Mouse (Mus musculus) liver, postnatal 0 days (tissue): ENCODE measurements around the gene Frmd4b.

Experiments used
- CTCF ChIP-seq: sonication (generic); IDR thresholded peaks from 2 replicates; pipeline ENCODE4 v1.5.1; 2016; ENCODE audit warnings: antibody characterized with exemption, low read depth
- EP300 ChIP-seq: IDR thresholded peaks from 2 replicates; pipeline ENCODE4 v1.6.1; 2016; ENCODE audit warnings: antibody characterized with exemption, low read depth, mild to moderate bottlenecking

DNA sequence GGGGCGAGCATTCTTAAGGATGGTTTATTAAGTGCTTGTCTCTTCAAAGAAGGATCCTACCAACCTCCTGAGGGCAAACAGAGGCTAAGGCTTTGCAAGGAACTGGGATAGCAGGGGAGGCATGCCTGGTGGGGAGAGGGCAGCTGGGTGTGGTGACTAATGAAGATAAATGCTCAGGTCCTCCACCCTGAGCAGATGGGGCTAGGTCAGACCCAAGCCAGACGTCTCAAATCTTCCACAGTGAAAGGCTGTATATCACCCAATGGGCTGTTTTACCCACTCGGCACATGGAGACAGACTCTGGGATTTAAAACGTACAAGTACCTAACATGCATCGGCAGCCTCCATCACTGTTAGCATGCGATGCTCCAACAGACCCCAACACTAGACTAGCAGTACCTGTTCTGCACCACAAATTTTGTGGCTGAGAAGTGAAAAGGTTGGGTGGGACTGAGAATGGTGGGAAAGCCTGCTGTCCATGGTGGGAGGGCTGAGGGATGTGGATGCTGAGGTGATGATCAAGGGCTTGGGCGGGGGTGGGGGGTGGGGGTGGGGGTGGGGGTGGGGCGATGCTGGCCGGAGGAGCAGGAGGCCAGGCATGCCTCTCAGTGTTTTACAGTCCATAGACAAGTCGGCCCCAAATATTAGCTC is 214.4 kb downstream of the Frmd4b start:
- TF ChIP-seq EP300 (no peak), CTCF (no peak)
